Mouse (Mus musculus) forebrain, postnatal 0 days (tissue): ENCODE results near the gene Mboat2. TPM values are rescaled to one million over a fixed set of nuclear protein-coding genes. Genes with fewer than 3 reads are reported as not detected.

Source experiments
- ATAC-seq: fragments of 200-750 bp; cut with Nextera tagmentation; 2 replicates; pipeline ENCODE4 v1.8.0; 2017; ENCODE audit warnings: mild to moderate bottlenecking, moderate library complexity
- DNase-seq: peaks from one replicate; pipeline ENCODE4 v3.0.0-alpha.2; 2015
- H3K27ac ChIP-seq: fragments of 300-500 bp; sonication (generic); 2 replicates; pipeline ENCODE4 v1.5.1; 2014; ENCODE audit warnings: low read depth, mild to moderate bottlenecking, antibody characterized with exemption, low read length, moderate library complexity, mixed read lengths
- H3K27me3 ChIP-seq: fragments of 300-500 bp; sonication (generic); 2 replicates; pipeline ENCODE4 v1.6.1; 2014; ENCODE audit warnings: mild to moderate bottlenecking, low read length, mixed read lengths; ENCODE audit not compliant: insufficient read depth
- H3K36me3 ChIP-seq: fragments of 300-500 bp; sonication (generic); 2 replicates; pipeline ENCODE4 v1.6.1; 2014; ENCODE audit warnings: mild to moderate bottlenecking, moderate library complexity; ENCODE audit not compliant: insufficient read depth
- H3K4me1 ChIP-seq: fragments of 300-500 bp; sonication (generic); 2 replicates; pipeline ENCODE4 v1.6.1; 2014; ENCODE audit warnings: antibody characterized with exemption; ENCODE audit not compliant: insufficient read depth
- H3K4me2 ChIP-seq: fragments of 300-500 bp; sonication (generic); 2 replicates; pipeline ENCODE4 v1.6.1; 2014; ENCODE audit warnings: low read depth, mild to moderate bottlenecking, moderate library complexity
- H3K4me3 ChIP-seq: fragments of 300-500 bp; sonication (generic); 2 replicates; pipeline ENCODE4 v1.5.1; 2014; ENCODE audit warnings: low read depth, low read length, mixed read lengths
- H3K9ac ChIP-seq: fragments of 300-500 bp; sonication (generic); 2 replicates; pipeline ENCODE4 v1.6.1; 2014; ENCODE audit warnings: mild to moderate bottlenecking
- H3K9me3 ChIP-seq: fragments of 300-500 bp; sonication (generic); 2 replicates; pipeline ENCODE4 v1.6.1; 2016; ENCODE audit warnings: low read length
- CTCF ChIP-seq: sonication (generic); IDR thresholded peaks from 2 replicates; pipeline ENCODE4 v1.5.1; 2016; ENCODE audit warnings: antibody characterized with exemption, control low read depth, low read depth
- WGBS: fragments of 180-500 bp; shearing (Covaris S2); extraction: QIAGEN DNeasy Blood & Tissue Kit; methylation state at CpG from one replicate; pipeline ENCODE4 v1.1.7; 2014; 5-methylcytosine and 5-hydroxymethylcytosine counted together
- polyA plus RNA-seq: library from polyadenylated mRNA; unstranded; fragments of >200 nt; fragmentation: Nextera tagmentation; extraction: Ambion mirVana; gene quantifications from 2 replicates; pipeline ENCODE4 v1.2.1, GENCODE M21; 2015
- total RNA-seq: library from RNA; depleted of rRNA; stranded (reverse); fragments of >200 nt; gene quantifications from 2 replicates; pipeline ENCODE4 v1.2.3, GENCODE M21; 2014; rRNA removed

The Mboat2 gene
- total and polyA plus RNA-seq, 2 experiments from 2014 or later: 69.3 to 73.2 TPM

DNA sequence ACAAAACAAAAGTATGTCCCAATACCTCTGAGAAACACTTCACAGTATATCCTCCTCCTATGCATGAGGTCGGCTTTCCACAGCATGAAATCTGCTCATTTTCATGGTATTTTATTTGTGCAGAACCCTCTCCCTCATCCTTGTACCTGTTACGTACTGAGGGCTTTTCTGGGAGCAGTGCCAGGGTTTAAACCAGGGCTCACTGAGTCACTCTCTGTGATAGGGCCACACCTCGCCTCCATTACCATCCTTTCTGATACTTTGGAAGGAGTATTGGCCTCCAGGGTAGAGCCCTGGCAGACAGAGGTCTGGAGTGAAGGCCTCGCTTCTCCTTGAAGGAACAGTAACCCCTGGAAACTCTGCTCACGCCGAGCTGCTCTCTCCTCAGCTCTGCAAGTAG, 174.7 kb downstream of the Mboat2 start:
- 84% methylated on average over 6 of the region's 6 CpGs for WGBS
- H3K4me2 ChIP-seq: no peak overlapping the region
- no peak overlapping the region for H3K4me3 ChIP-seq
- H3K9me3 ChIP-seq: no peaks in the 10 kb centered on the region
- no peak overlapping the region for H3K27ac ChIP-seq
- H3K9ac ChIP-seq: no peak overlapping the region
- H3K36me3 ChIP-seq: peaks cover 75% of the 10 kb centered on the region
- no peaks in the 10 kb centered on the region for H3K4me1 ChIP-seq
- no peak for ATAC-seq
- TF ChIP-seq CTCF: no peak
- H3K27me3 ChIP-seq: no peaks in the 10 kb centered on the region
- DNase-seq: no peak

DNA sequence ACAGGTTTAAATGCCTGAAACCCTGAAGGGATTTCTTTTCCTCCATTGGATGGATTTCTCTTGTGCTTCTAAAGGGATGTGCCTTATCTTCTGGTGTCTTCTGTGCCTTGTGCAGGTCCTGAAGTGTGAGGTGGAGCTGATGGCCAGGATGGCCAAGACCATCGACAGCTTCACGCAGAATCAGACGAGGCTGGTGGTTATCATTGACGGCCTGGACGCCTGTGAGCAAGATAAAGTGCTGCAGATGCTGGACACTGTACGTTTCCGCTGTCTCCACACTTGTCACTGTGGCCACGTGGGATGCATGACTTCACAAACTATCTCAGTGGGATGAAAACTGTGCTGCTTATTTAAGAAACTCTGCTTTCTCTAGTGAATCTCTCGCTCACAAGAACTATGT, 179.3 kb downstream of the Mboat2 start:
- Histone ChIP-seq H3K36me3 (peaks cover 73% of the 10 kb centered on the region), H3K9ac (no peak overlapping the region), H3K4me2 (no peak overlapping the region), H3K4me1 (no peaks in the 10 kb centered on the region), H3K9me3 (no peaks in the 10 kb centered on the region), H3K4me3 (no peak overlapping the region), H3K27me3 (no peaks in the 10 kb centered on the region), H3K27ac (no peak overlapping the region)
- no peak for TF ChIP-seq CTCF
- 95% methylated on average over 9 of the region's 9 CpGs for WGBS
- DNase-seq (no peak), ATAC-seq (no peak)

DNA sequence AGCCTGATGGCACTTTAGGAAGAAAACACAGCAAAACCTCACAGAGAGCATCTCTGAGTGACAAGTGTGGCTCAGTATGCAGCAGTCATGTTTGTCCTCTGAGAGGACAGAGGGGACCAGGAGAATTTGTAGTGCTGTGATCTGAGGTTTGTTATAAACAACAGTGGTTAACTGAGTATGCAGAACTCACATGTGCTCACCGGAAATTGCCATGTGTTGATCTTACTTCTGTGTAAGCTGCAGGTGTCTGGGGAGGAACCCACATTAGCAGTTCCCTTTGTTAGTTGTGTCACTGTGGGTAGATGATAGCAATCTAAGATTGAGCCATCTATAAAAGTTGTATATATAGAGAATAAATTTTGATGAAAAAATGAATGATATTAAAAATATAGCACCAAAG, 179.7 kb downstream of the Mboat2 start:
- no peak overlapping the region for H3K4me3 ChIP-seq
- H3K36me3 ChIP-seq: peaks cover 73% of the 10 kb centered on the region

DNA sequence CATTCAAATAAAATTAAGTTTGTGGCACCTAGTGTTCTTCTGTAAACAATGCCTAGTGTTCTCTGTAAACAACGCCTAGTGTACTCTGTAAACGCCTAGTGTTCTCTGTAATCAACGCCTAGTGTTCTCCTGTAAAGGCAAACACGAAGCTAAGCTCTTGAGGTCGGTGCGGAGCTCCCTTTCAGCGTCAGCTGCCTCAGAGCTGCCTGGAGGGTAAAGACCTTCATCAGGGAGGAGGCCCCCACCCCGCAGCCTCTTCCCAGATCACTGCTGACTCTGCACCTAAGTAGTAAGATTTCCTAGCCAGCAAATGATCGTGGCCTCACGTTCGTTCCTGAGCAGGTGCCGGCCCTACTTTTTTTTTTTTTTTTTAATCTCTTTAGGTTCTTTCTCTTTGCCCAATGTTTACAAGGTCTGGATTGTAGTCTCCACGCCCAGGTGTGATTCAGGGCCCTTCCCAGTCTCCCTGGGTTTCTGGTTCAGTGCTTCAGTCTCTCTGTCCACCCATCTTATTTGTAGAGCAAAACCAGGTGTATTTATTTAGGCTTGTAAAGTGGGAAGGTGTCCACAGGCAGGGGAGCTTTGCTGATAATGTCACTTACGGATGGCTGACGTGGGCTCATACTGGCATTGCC, 181.2 kb downstream of the Mboat2 start:
- DNase-seq: no peak
- no peak for TF ChIP-seq CTCF
- Histone ChIP-seq H3K4me3 (no peak overlapping the region), H3K27ac (no peak overlapping the region), H3K9ac (no peak overlapping the region), H3K9me3 (no peaks in the 10 kb centered on the region), H3K36me3 (peaks cover 84% of the 10 kb centered on the region), H3K27me3 (no peaks in the 10 kb centered on the region), H3K4me1 (no peaks in the 10 kb centered on the region), H3K4me2 (no peak overlapping the region)
- no peak for ATAC-seq
- WGBS: 77% methylated on average over 15 of the region's 15 CpGs

More for the DNA sequence above, 179.7 kb downstream of the Mboat2 start:
- ATAC-seq (no peak), DNase-seq (no peak)
- Histone ChIP-seq H3K9me3 (no peaks in the 10 kb centered on the region), H3K4me2 (no peak overlapping the region), H3K4me1 (no peaks in the 10 kb centered on the region), H3K27ac (no peak overlapping the region), H3K27me3 (no peaks in the 10 kb centered on the region), H3K9ac (no peak overlapping the region)
- no peak for TF ChIP-seq CTCF
- 83% methylated on average over 1 of the region's 1 CpGs for WGBS

DNA sequence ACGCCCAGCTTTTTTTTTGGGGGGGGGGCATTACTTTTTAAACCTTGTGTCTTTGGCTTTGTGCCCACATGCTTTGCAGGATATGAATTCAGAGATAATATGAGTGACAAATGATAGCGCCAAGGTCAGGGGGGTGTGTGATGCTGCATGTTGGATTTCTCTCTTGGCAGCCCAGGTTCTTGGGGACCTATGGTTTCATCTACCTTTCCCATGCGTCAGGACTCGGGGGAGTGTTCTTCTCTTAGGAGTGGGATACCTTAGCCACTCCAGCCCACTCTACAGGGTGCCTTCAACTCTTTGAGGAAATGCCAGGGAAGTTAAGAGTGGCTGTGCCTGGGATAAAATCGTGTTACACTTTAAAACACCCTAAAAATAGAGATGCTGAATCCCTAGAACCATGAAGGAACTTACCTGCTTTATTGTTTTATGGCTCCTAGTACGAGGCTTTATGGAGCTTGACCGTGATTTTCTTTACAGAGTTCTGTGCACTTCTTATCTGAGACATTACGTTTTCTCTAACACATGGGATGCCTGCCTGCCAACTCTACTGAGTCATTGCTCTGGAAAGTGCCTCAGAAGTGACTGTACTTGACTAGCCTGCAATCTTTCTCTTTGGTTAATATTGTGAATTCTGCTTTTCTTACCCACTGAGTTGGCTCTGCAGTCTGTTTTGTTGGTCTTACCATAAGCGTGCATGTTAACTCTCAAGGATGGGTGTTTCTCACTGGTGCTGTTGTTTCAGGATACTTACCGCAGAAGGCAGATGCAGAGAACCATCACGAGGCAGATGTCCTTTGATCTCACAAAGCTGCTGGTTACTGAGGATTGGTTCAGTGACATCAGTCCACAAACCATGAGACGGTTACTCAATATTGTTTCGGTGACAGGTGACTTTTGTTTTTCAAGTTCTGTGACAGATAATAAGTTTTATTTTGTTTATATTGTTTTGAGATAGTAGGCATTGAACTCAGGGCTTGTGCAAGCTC, 182.2 kb downstream of the Mboat2 start:
- no peak for ATAC-seq
- no peak overlapping the region for H3K27ac ChIP-seq

More for the DNA sequence above, 182.2 kb downstream of the Mboat2 start:
- H3K36me3 ChIP-seq: peaks cover 85% of the 10 kb centered on the region
- H3K9me3 ChIP-seq: no peaks in the 10 kb centered on the region
- 88% methylated on average over 13 of the region's 13 CpGs for WGBS
- no peak for DNase-seq
- H3K9ac ChIP-seq: no peak overlapping the region
- no peaks in the 10 kb centered on the region for H3K27me3 ChIP-seq
- no peak overlapping the region for H3K4me2 ChIP-seq
- no peak overlapping the region for H3K4me3 ChIP-seq
- no peak for TF ChIP-seq CTCF
- no peaks in the 10 kb centered on the region for H3K4me1 ChIP-seq

Other genes with a start within 250 kb of the Mboat2 start
- 27.3 and 30.7 TPM in 2 replicates for gene Klf11, start 179.6 kb upstream of the Mboat2 start, total RNA-seq
- gene Klf11, start 179.6 kb upstream of the Mboat2 start, polyA plus RNA-seq: 20.4 and 22.9 TPM in 2 replicates
- gene Cys1, start 149.1 kb upstream of the Mboat2 start, total RNA-seq: 4.2 and 5.8 TPM in 2 replicates
- 2.1 and 2.3 TPM in 2 replicates for gene Cys1, start 149.1 kb upstream of the Mboat2 start, polyA plus RNA-seq
- 18.2 and 19.2 TPM in 2 replicates for gene Rrm2, start 122.6 kb upstream of the Mboat2 start, total RNA-seq
- gene Rrm2, start 122.6 kb upstream of the Mboat2 start, polyA plus RNA-seq: 50.3 and 50.7 TPM in 2 replicates
- gene Kidins220, start 144.0 kb downstream of the Mboat2 start, total RNA-seq: 307 and 394 TPM in 2 replicates
- gene Kidins220, start 144.0 kb downstream of the Mboat2 start, polyA plus RNA-seq: 82.2 and 103 TPM in 2 replicates